8 mouse cellular contexts compared by ENCODE assay signal in the genomic region with DNA sequence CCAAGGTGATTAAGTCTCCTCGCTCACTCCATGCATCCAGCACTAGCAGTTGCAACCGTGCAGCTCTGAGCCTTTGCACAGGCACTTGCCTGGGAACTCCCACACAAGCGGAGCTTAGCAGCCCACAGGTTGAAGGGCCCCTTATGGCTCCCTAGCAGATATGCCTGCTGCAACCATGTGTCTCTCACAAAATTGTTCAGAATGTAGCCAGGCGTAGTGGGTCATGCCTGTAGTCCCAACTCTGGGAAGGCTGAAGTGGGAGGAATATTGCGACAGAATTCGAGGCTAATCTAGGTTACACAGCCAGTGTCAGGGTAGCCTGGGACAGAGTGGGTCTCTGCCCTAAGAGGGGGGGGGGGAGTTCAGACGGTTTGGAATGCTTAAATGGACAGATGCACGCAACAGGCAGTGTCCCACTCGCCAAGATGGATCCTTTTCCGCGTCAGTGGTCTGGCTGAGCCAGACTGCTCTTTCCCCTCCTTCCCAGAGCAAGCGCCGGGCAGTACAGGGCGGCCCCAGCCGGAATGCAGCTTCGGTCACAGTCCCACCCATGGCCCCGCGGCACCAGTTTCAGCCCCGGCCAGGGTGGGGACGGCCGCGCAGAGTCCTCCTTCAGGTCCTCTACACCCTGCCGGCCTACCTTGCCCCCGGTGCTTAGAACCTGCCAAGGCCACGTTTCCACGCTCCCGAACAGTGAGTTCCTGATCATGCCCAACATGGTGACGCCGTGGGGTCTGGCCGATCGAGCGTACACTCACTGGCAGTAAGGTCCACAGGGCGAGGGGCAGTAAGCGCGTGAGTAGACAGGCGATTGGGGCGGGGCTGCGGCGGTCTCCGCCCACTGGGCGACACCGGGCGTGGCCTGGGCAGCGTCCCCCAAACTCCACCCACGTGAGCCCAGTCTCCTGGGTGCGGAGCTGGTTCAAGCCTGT. TPM values are rescaled to one million over a fixed set of nuclear protein-coding genes. Genes with fewer than 3 reads are reported as not detected.
DNase-seq lines count a peak whose midpoint lies in the region; ATAC-seq and TF ChIP-seq lines count a peak whose summit lies in the region.

No protein-coding gene starts in this region.

- TF ChIP-seq POLR2A in testis, adult 2 months (IDR thresholded peaks at IDR 0.05; ENCODE audit: control insufficient read depth, low read depth, low read length), result peak; percentile 55; the same call in 1 of the 2 replicates

- no peaks in the 10 kb centered on the region for H3K9me3 ChIP-seq in forebrain, embryonic 11.5 days (ENCODE audit: control insufficient read depth, low read length)
- H3K9me3 ChIP-seq in heart, embryonic 15.5 days (replicated peaks), result no peaks in the 10 kb centered on the region
- H3K9me3 ChIP-seq in liver, embryonic 16.5 days (replicated peaks; ENCODE audit: control insufficient read depth, low read length), result no peaks in the 10 kb centered on the region
- H3K9me3 ChIP-seq in neural tube, embryonic 12.5 days, result no peaks in the 10 kb centered on the region

- peak overlapping the region; percentile 49 for H3K4me3 ChIP-seq in forebrain, embryonic 11.5 days (ENCODE audit: low read depth, low read length)
- peak overlapping the region; percentile 85 for H3K4me3 ChIP-seq in heart, embryonic 15.5 days
- peak overlapping the region; percentile 90 for H3K4me3 ChIP-seq in liver, embryonic 16.5 days (ENCODE audit: low read depth, low read length)
- peak overlapping the region; percentile 36 for H3K4me3 ChIP-seq in neural tube, embryonic 12.5 days
- peak overlapping the region; percentile 94 for H3K4me3 ChIP-seq in testis, adult 2 months (ENCODE audit: control insufficient read depth, low read depth, low read length)

- no peaks in the 10 kb centered on the region for H3K27me3 ChIP-seq in forebrain, embryonic 11.5 days (ENCODE audit: control insufficient read depth, insufficient read depth, low read length)
- no peaks in the 10 kb centered on the region for H3K27me3 ChIP-seq in heart, embryonic 15.5 days
- H3K27me3 ChIP-seq in liver, embryonic 16.5 days (ENCODE audit: control insufficient read depth, insufficient read depth, low read depth, low read length), result no peaks in the 10 kb centered on the region
- no peaks in the 10 kb centered on the region for H3K27me3 ChIP-seq in neural tube, embryonic 12.5 days (replicated peaks)
- H3K27me3 ChIP-seq in testis, adult 2 months (ENCODE audit: control insufficient read depth, insufficient read depth, low read length), result no peaks in the 10 kb centered on the region

- no peak overlapping the region for H3K27ac ChIP-seq in forebrain, embryonic 11.5 days (ENCODE audit: low read depth, low read length)
- peak overlapping the region; percentile 83 for H3K27ac ChIP-seq in heart, embryonic 15.5 days
- H3K27ac ChIP-seq in liver, embryonic 16.5 days (ENCODE audit: low read length), result peak overlapping the region; percentile 94
- H3K27ac ChIP-seq in neural tube, embryonic 12.5 days, result no peak overlapping the region
- H3K27ac ChIP-seq in testis, adult 2 months (ENCODE audit: control insufficient read depth, insufficient read depth, low read depth, low read length), result peak overlapping the region; percentile 74

- no peaks in the 10 kb centered on the region; the same call in 1 of the 2 replicates for H3K4me1 ChIP-seq in forebrain, embryonic 11.5 days (replicated peaks; ENCODE audit: control insufficient read depth, insufficient read depth, low read length)
- H3K4me1 ChIP-seq in heart, embryonic 15.5 days (replicated peaks), result peaks cover 18% of the 10 kb centered on the region; the same call in 1 of the 2 replicates
- H3K4me1 ChIP-seq in liver, embryonic 16.5 days (ENCODE audit: control insufficient read depth, low read depth, low read length), result peaks cover 45% of the 10 kb centered on the region
- H3K4me1 ChIP-seq in neural tube, embryonic 12.5 days, result no peaks in the 10 kb centered on the region
- H3K4me1 ChIP-seq in testis, adult 2 months (ENCODE audit: control insufficient read depth, insufficient read depth, low read length), result peaks cover 12% of the 10 kb centered on the region

- no peak for TF ChIP-seq CTCF in testis, adult 2 months (IDR thresholded peaks at IDR 0.05; ENCODE audit: control insufficient read depth, insufficient read depth, insufficient replicate concordance, low read depth, low read length)

- ATAC-seq in forebrain, embryonic 11.5 days (replicated peaks; ENCODE audit: low FRiP score), result peak; percentile 93
- ATAC-seq in heart, embryonic 15.5 days (replicated peaks; ENCODE audit: insufficient number of reproducible peaks, insufficient read depth, low FRiP score, low read depth), result peak; percentile 92
- ATAC-seq in liver, embryonic 16.5 days (ENCODE audit: low read depth), result peak; percentile 79
- peak; percentile 88 for ATAC-seq in neural tube, embryonic 12.5 days (ENCODE audit: low FRiP score, low read depth)

- WGBS in forebrain, embryonic 11.5 days, result 3% methylated on average over 46 of the region's 46 CpGs
- 3% methylated on average over 46 of the region's 46 CpGs for WGBS in heart, embryonic 15.5 days
- 2% methylated on average over 46 of the region's 46 CpGs for whole genome bisulfite sequencing in liver, embryonic 16.5 days (ENCODE audit: insufficient replicate concordance)
- 4% methylated on average over 43 of the region's 46 CpGs for WGBS in neural tube, embryonic 12.5 days

- H3K36me3 ChIP-seq in forebrain, embryonic 11.5 days (ENCODE audit: control insufficient read depth, insufficient read depth, low read length), result no peaks in the 10 kb centered on the region
- H3K36me3 ChIP-seq in heart, embryonic 15.5 days, result no peaks in the 10 kb centered on the region
- H3K36me3 ChIP-seq in liver, embryonic 16.5 days (ENCODE audit: control insufficient read depth, insufficient read depth), result peaks cover 12% of the 10 kb centered on the region
- no peaks in the 10 kb centered on the region for H3K36me3 ChIP-seq in neural tube, embryonic 12.5 days
- no peaks in the 10 kb centered on the region for H3K36me3 ChIP-seq in testis, adult 2 months (ENCODE audit: control insufficient read depth, insufficient read depth, low read length)

- DNase-seq in CD8-positive naive resting alpha-beta T cell, adult 2 months (ENCODE audit: low read depth in 2 of 2, low spot score in 2 of 2), result peak; percentile 51 to 69
- DNase-seq in c-Kit-positive CD71-positive TER-119-negative erythroid progenitor cells, embryonic 14.5 days (ENCODE audit: low read depth), result peak; percentile 76
- DNase-seq in forebrain, embryonic 11.5 days (ENCODE audit: low spot score), result peak; percentile 90
- peak; percentile 93 to 96 for DNase-seq in kidney, postnatal 36 days

- peak overlapping the region; percentile 56 for H3K9ac ChIP-seq in forebrain, embryonic 11.5 days (ENCODE audit: low read length)
- H3K9ac ChIP-seq in heart, embryonic 15.5 days, result peak overlapping the region; percentile 74
- H3K9ac ChIP-seq in liver, embryonic 16.5 days (ENCODE audit: low read depth, low read length), result peak overlapping the region; percentile 93
- peak overlapping the region; percentile 45 for H3K9ac ChIP-seq in neural tube, embryonic 12.5 days

- peak overlapping the region; percentile 94 for H3K4me2 ChIP-seq in forebrain, embryonic 11.5 days (ENCODE audit: low read depth, low read length, severe bottlenecking)
- peak overlapping the region; percentile 94 for H3K4me2 ChIP-seq in heart, embryonic 15.5 days
- H3K4me2 ChIP-seq in liver, embryonic 16.5 days (ENCODE audit: low read depth, low read length), result peak overlapping the region; percentile 81
- peak overlapping the region; percentile 82 for H3K4me2 ChIP-seq in neural tube, embryonic 12.5 days (replicated peaks)

RNA-seq across cellular contexts. Expression of a gene that starts 30.1 kb away (rescaled TPM):
- polyA plus RNA-seq in forebrain, embryonic 11.5 days (2014; fragmentation: Nextera tagmentation; extraction: Ambion mirVana), result 34.2 and 37.7 TPM in 2 replicates
- polyA plus RNA-seq in heart, embryonic 15.5 days (2015; fragmentation: Nextera tagmentation; extraction: Ambion mirVana), result 9.2 and 11.7 TPM in 2 replicates
- 31.7 and 33.8 TPM in 2 replicates for polyA plus RNA-seq in liver, embryonic 16.5 days (2015; fragmentation: Nextera tagmentation; extraction: Ambion mirVana)
- polyA plus RNA-seq in neural tube, embryonic 12.5 days (2016; fragmentation: Nextera tagmentation; extraction: Ambion mirVana), result 53.9 and 57.9 TPM in 2 replicates
- 18.3 and 20.9 TPM in 2 replicates for polyA plus RNA-seq in testis, adult 2 months (2012; rRNA removed)

RNA-seq across cellular contexts. Expression of a gene that starts 30.2 kb away (rescaled TPM):
- 3.0 and 4.0 TPM in 2 replicates for polyA plus RNA-seq in forebrain, embryonic 11.5 days (2014; fragmentation: Nextera tagmentation; extraction: Ambion mirVana)
- polyA plus RNA-seq in heart, embryonic 15.5 days (2015; fragmentation: Nextera tagmentation; extraction: Ambion mirVana), result 10.2 and 14.3 TPM in 2 replicates
- 133 and 134 TPM in 2 replicates for polyA plus RNA-seq in liver, embryonic 16.5 days (2015; fragmentation: Nextera tagmentation; extraction: Ambion mirVana)
- polyA plus RNA-seq in neural tube, embryonic 12.5 days (2016; fragmentation: Nextera tagmentation; extraction: Ambion mirVana), result 5.2 and 7.1 TPM in 2 replicates
- polyA plus RNA-seq in testis, adult 2 months (2012; rRNA removed), result 4.7 and 4.9 TPM in 2 replicates

RNA-seq across cellular contexts. Expression of a gene that starts 49.6 kb away (rescaled TPM):
- polyA plus RNA-seq in forebrain, embryonic 11.5 days (2014; fragmentation: Nextera tagmentation; extraction: Ambion mirVana), result not detected in 2 replicates
- polyA plus RNA-seq in heart, embryonic 15.5 days (2015; fragmentation: Nextera tagmentation; extraction: Ambion mirVana), result not detected in 2 replicates
- polyA plus RNA-seq in liver, embryonic 16.5 days (2015; fragmentation: Nextera tagmentation; extraction: Ambion mirVana), result 0.08 and 0.11 TPM in 2 replicates
- polyA plus RNA-seq in neural tube, embryonic 12.5 days (2016; fragmentation: Nextera tagmentation; extraction: Ambion mirVana), result not detected in 2 replicates
- polyA plus RNA-seq in testis, adult 2 months (2012; rRNA removed), result 0.60 and 0.65 TPM in 2 replicates

Comparison
In these comparisons a context has a peak if more than half of its experiments do, and no peak if none do; other contexts are left out.
1. H3K27ac ChIP-seq: peak in heart, embryonic 15.5 days (single experiment), liver, embryonic 16.5 days (single experiment) and testis, adult 2 months (single experiment); none in forebrain, embryonic 11.5 days (single experiment) and neural tube, embryonic 12.5 days (single experiment).
2. H3K4me3 ChIP-seq: peak in every context shown above with its lines; median percentile 94 in testis, adult 2 months; 90 in liver, embryonic 16.5 days; 85 in heart, embryonic 15.5 days; 49 in forebrain, embryonic 11.5 days; 36 in neural tube, embryonic 12.5 days.
3. Peak in every context shown above with its lines, with median percentiles within 50 percentile points of each other: DNase-seq, ATAC-seq, H3K4me2 ChIP-seq and H3K9ac ChIP-seq.